Mouse (Mus musculus): Measurements from ENCODE around the gene Gm42688. TPM values are rescaled to one million over a fixed set of nuclear protein-coding genes. Genes with fewer than 3 reads are reported as not detected.

Gene Gm42688
- polyA plus RNA-seq, 2 experiments = 0.76 to 2.4 TPM

- WGBS (ENCODE audit: insufficient replicate concordance) = 50% methylated on average over 11 of the region's 11 CpGs
- H3K4me3 ChIP-seq (ENCODE audit: insufficient read depth in 1 of 2, low read depth in 2 of 2, low read length in 2 of 2) = no peak overlapping the region
- H3K27me3 ChIP-seq (ENCODE audit: control insufficient read depth, insufficient read depth, low read length) = peaks cover 13% of the 10 kb centered on the region
- H3K9me3 ChIP-seq (ENCODE audit: control insufficient read depth, low read length) = no peaks in the 10 kb centered on the region
- DNase-seq (ENCODE audit: low read depth in 3 of 3, low spot score in 3 of 3) = no peak
- H3K27ac ChIP-seq = no peak overlapping the region
- ATAC-seq (ENCODE audit: insufficient read depth) = no peak
- H3K4me2 ChIP-seq (ENCODE audit: low read depth) = no peak overlapping the region
- H3K9ac ChIP-seq (replicated peaks) = no peak overlapping the region
- peaks cover 0 to 5% of the 10 kb centered on the region in 2 experiments; a peak in 2 of 4 replicates for H3K4me1 ChIP-seq (replicated peaks; ENCODE audit: control insufficient read depth in 2 of 2, insufficient read depth in 2 of 2, low read length in 1 of 2)
- TF ChIP-seq EP300 (IDR thresholded peaks at IDR 0.05; ENCODE audit: low read depth) = no peak
- no peak for TF ChIP-seq CTCF (IDR thresholded peaks at IDR 0.05; ENCODE audit: low read depth)
- H3K36me3 ChIP-seq (replicated peaks; ENCODE audit: control insufficient read depth, insufficient read depth, low read depth) = no peaks in the 10 kb centered on the region
Observed at GRCm38 (mm10) chr6:83142886-83143285, 41.5 kb downstream of the Gm42688 start.

- H3K9ac ChIP-seq (replicated peaks) = no peak overlapping the region
- TF ChIP-seq EP300 (IDR thresholded peaks at IDR 0.05; ENCODE audit: low read depth) = no peak
- TF ChIP-seq CTCF (IDR thresholded peaks at IDR 0.05; ENCODE audit: low read depth) = no peak
- H3K36me3 ChIP-seq (replicated peaks; ENCODE audit: control insufficient read depth, insufficient read depth, low read depth) = no peaks in the 10 kb centered on the region
- 38% methylated on average over 2 of the region's 2 CpGs for WGBS (ENCODE audit: insufficient replicate concordance)
- no peak overlapping the region for H3K27ac ChIP-seq
- H3K4me3 ChIP-seq (ENCODE audit: insufficient read depth in 1 of 2, low read depth in 2 of 2, low read length in 2 of 2) = no peak overlapping the region
- peaks cover 13% of the 10 kb centered on the region for H3K27me3 ChIP-seq (ENCODE audit: control insufficient read depth, insufficient read depth, low read length)
- peaks cover 0 to 2% of the 10 kb centered on the region in 2 experiments; a peak in 1 of 4 replicates for H3K4me1 ChIP-seq (replicated peaks; ENCODE audit: control insufficient read depth in 2 of 2, insufficient read depth in 2 of 2, low read length in 1 of 2)
- H3K9me3 ChIP-seq (ENCODE audit: control insufficient read depth, low read length) = no peaks in the 10 kb centered on the region
- no peak overlapping the region for H3K4me2 ChIP-seq (ENCODE audit: low read depth)
- DNase-seq (ENCODE audit: low read depth in 3 of 3, low spot score in 3 of 3) = no peak
- no peak for ATAC-seq (ENCODE audit: insufficient read depth)
Observed at GRCm38 (mm10) chr6:83145209-83145608, 43.8 kb downstream of the Gm42688 start.

GRCm38 (mm10) chr6:83145805-83146204 is 44.4 kb downstream of the Gm42688 start:
- 39% methylated on average over 9 of the region's 9 CpGs for WGBS (ENCODE audit: insufficient replicate concordance)
- no peak for ATAC-seq (ENCODE audit: insufficient read depth)
- H3K4me2 ChIP-seq (ENCODE audit: low read depth) = no peak overlapping the region

GRCm38 (mm10) chr6:83147280-83147679 is 45.9 kb downstream of the Gm42688 start:
- H3K4me2 ChIP-seq (ENCODE audit: low read depth) = no peak overlapping the region
- no peak overlapping the region for H3K27ac ChIP-seq
- ATAC-seq (ENCODE audit: insufficient read depth) = no peak
- peaks cover 0 to 2% of the 10 kb centered on the region in 2 experiments; a peak in 1 of 4 replicates for H3K4me1 ChIP-seq (replicated peaks; ENCODE audit: control insufficient read depth in 2 of 2, insufficient read depth in 2 of 2, low read length in 1 of 2)
- H3K27me3 ChIP-seq (ENCODE audit: control insufficient read depth, insufficient read depth, low read length) = peaks cover 8% of the 10 kb centered on the region
- no peak overlapping the region for H3K9ac ChIP-seq (replicated peaks)
- DNase-seq (ENCODE audit: low read depth in 3 of 3, low spot score in 3 of 3) = no peak
- no peaks in the 10 kb centered on the region for H3K9me3 ChIP-seq (ENCODE audit: control insufficient read depth, low read length)
- no peak overlapping the region for H3K4me3 ChIP-seq (ENCODE audit: insufficient read depth in 1 of 2, low read depth in 2 of 2, low read length in 2 of 2)
- TF ChIP-seq EP300 (IDR thresholded peaks at IDR 0.05; ENCODE audit: low read depth) (no peak), CTCF (IDR thresholded peaks at IDR 0.05; ENCODE audit: low read depth) (no peak)
- no peaks in the 10 kb centered on the region for H3K36me3 ChIP-seq (replicated peaks; ENCODE audit: control insufficient read depth, insufficient read depth, low read depth)
- WGBS (ENCODE audit: insufficient replicate concordance) = 49% methylated on average over 7 of the region's 7 CpGs

More at GRCm38 (mm10) chr6:83145805-83146204, 44.4 kb downstream of the Gm42688 start:
- no peak overlapping the region for H3K27ac ChIP-seq
- no peaks in the 10 kb centered on the region for H3K9me3 ChIP-seq (ENCODE audit: control insufficient read depth, low read length)
- H3K9ac ChIP-seq (replicated peaks) = no peak overlapping the region
- TF ChIP-seq CTCF (IDR thresholded peaks at IDR 0.05; ENCODE audit: low read depth) = no peak
- TF ChIP-seq EP300 (IDR thresholded peaks at IDR 0.05; ENCODE audit: low read depth) = no peak
- H3K4me3 ChIP-seq (ENCODE audit: insufficient read depth in 1 of 2, low read depth in 2 of 2, low read length in 2 of 2) = no peak overlapping the region
- no peak for DNase-seq (ENCODE audit: low read depth in 3 of 3, low spot score in 3 of 3)
- peaks cover 0 to 2% of the 10 kb centered on the region in 2 experiments; a peak in 1 of 4 replicates for H3K4me1 ChIP-seq (replicated peaks; ENCODE audit: control insufficient read depth in 2 of 2, insufficient read depth in 2 of 2, low read length in 1 of 2)
- no peaks in the 10 kb centered on the region for H3K36me3 ChIP-seq (replicated peaks; ENCODE audit: control insufficient read depth, insufficient read depth, low read depth)
- H3K27me3 ChIP-seq (ENCODE audit: control insufficient read depth, insufficient read depth, low read length) = peaks cover 13% of the 10 kb centered on the region

GRCm38 (mm10) chr6:83151721-83152120 is 50.3 kb downstream of the Gm42688 start:
- ATAC-seq (ENCODE audit: insufficient read depth) (no peak), DNase-seq (ENCODE audit: low read depth in 3 of 3, low spot score in 3 of 3) (no peak)
- Histone ChIP-seq H3K27ac (no peak overlapping the region), H3K9ac (replicated peaks) (no peak overlapping the region), H3K4me1 (replicated peaks; ENCODE audit: control insufficient read depth in 2 of 2, insufficient read depth in 2 of 2, low read length in 1 of 2) (no peaks in the 10 kb centered on the region), H3K9me3 (ENCODE audit: control insufficient read depth, low read length) (no peaks in the 10 kb centered on the region), H3K4me2 (ENCODE audit: low read depth) (no peak overlapping the region), H3K27me3 (ENCODE audit: control insufficient read depth, insufficient read depth, low read length) (peaks cover 12% of the 10 kb centered on the region), H3K4me3 (ENCODE audit: insufficient read depth in 1 of 2, low read depth in 2 of 2, low read length in 2 of 2) (no peak overlapping the region), H3K36me3 (replicated peaks; ENCODE audit: control insufficient read depth, insufficient read depth, low read depth) (no peaks in the 10 kb centered on the region)
- TF ChIP-seq EP300 (IDR thresholded peaks at IDR 0.05; ENCODE audit: low read depth) (no peak), CTCF (IDR thresholded peaks at IDR 0.05; ENCODE audit: low read depth) (no peak)
- WGBS (ENCODE audit: insufficient replicate concordance) = 31% methylated on average over 8 of the region's 8 CpGs

Data from liver, embryonic 14.5 days (tissue).